In the genomic region with DNA sequence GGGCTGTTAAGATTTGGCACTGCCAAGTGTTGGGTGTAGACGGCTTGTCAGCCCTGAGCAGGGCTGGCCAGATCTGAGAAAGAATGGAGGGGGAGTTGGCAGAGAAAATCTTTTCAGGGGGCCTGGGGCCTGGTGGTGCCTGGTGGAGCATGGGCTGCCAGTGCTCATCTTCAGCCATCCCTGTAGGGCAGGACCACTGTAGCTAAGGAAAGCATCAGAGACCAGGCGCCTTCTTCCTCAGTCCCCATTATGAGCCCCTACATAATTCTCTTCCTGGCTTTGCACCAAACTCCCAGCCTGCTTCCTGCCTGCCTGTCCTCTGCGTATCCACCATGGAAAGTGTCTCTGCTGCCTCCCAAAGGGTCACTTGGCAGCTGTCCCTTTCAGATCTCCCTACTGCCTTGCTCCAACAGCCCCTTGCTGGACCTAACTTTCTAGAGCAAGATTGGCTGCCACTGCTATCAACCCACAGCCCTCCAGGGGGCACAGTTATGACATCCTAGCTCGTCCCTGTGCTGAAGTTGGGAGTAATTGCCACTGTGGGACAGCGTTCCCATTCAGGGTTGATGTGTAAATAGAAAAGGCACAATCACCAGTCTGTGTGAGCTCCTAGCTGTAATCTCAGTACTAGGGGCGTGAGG, we compare ENCODE assay signal across 8 mouse cellular contexts. TPM values are rescaled to one million over a fixed set of nuclear protein-coding genes. Genes with fewer than 3 reads are reported as not detected.
A peak's percentile ranks its signal among the peaks of the same experiment; 100 is the strongest.
DNase-seq lines count a peak whose midpoint lies in the region; ATAC-seq and TF ChIP-seq lines count a peak whose summit lies in the region.

No protein-coding gene starts in this region.

- H3K9ac ChIP-seq in forebrain, embryonic 11.5 days (ENCODE audit: low read length): no peak overlapping the region
- H3K9ac ChIP-seq in hindbrain, embryonic 15.5 days: no peak overlapping the region
- H3K9ac ChIP-seq in limb, embryonic 14.5 days (ENCODE audit: low read depth, low read length, severe bottlenecking): no peak overlapping the region
- H3K9ac ChIP-seq in midbrain, embryonic 14.5 days (replicated peaks; ENCODE audit: low read length): no peak overlapping the region

- H3K9me3 ChIP-seq in forebrain, embryonic 11.5 days (ENCODE audit: control insufficient read depth, low read length): no peaks in the 10 kb centered on the region
- H3K9me3 ChIP-seq in hindbrain, embryonic 15.5 days: no peaks in the 10 kb centered on the region
- no peaks in the 10 kb centered on the region for H3K9me3 ChIP-seq in limb, embryonic 14.5 days (ENCODE audit: control insufficient read depth, low read length)
- H3K9me3 ChIP-seq in midbrain, embryonic 14.5 days (ENCODE audit: control insufficient read depth, low read length): no peaks in the 10 kb centered on the region

- H3K4me3 ChIP-seq in forebrain, embryonic 11.5 days (ENCODE audit: low read depth, low read length): no peak overlapping the region
- no peak overlapping the region for H3K4me3 ChIP-seq in hindbrain, embryonic 15.5 days
- no peak overlapping the region for H3K4me3 ChIP-seq in limb, embryonic 14.5 days (replicated peaks; ENCODE audit: low read length)
- H3K4me3 ChIP-seq in midbrain, embryonic 14.5 days (replicated peaks; ENCODE audit: low read depth, low read length): no peak overlapping the region

- no peak overlapping the region for H3K27ac ChIP-seq in forebrain, embryonic 11.5 days (ENCODE audit: low read depth, low read length)
- peak overlapping the region; percentile 51; the same call in 1 of the 2 replicates for H3K27ac ChIP-seq in hindbrain, embryonic 15.5 days (replicated peaks)
- no peak overlapping the region; the same call in 1 of the 2 replicates for H3K27ac ChIP-seq in limb, embryonic 14.5 days (replicated peaks; ENCODE audit: low read depth, low read length)
- 0 out of 2 replicates have a peak overlapping the region, but pooled peaks have one; percentile 8 for H3K27ac ChIP-seq in midbrain, embryonic 14.5 days (replicated peaks; ENCODE audit: low read depth, low read length)

- ATAC-seq in forebrain, embryonic 11.5 days (replicated peaks; ENCODE audit: low FRiP score): no peak
- peak; percentile 75; the same call in 1 of the 2 replicates for ATAC-seq in hindbrain, embryonic 15.5 days (ENCODE audit: low FRiP score, low read depth)
- ATAC-seq in limb, embryonic 14.5 days (ENCODE audit: low FRiP score, low read depth): peak; percentile 35; the same call in 1 of the 2 replicates
- ATAC-seq in midbrain, embryonic 14.5 days (ENCODE audit: low FRiP score, low TSS enrichment): no peak

- H3K4me2 ChIP-seq in forebrain, embryonic 11.5 days (ENCODE audit: low read depth, low read length, severe bottlenecking): no peak overlapping the region
- no peak overlapping the region for H3K4me2 ChIP-seq in hindbrain, embryonic 15.5 days
- H3K4me2 ChIP-seq in limb, embryonic 14.5 days (replicated peaks; ENCODE audit: low read depth, low read length, severe bottlenecking): no peak overlapping the region
- H3K4me2 ChIP-seq in midbrain, embryonic 14.5 days (ENCODE audit: low read length): no peak overlapping the region

- no peak for TF ChIP-seq POLR2A in limb, embryonic 14.5 days (IDR thresholded peaks at IDR 0.05; ENCODE audit: borderline replicate concordance, extremely low read depth, insufficient read depth, insufficient read length)

- no peaks in the 10 kb centered on the region for H3K4me1 ChIP-seq in forebrain, embryonic 11.5 days (replicated peaks; ENCODE audit: control insufficient read depth, insufficient read depth, low read length)
- peaks cover 11% of the 10 kb centered on the region for H3K4me1 ChIP-seq in hindbrain, embryonic 15.5 days (replicated peaks)
- peaks cover 14% of the 10 kb centered on the region for H3K4me1 ChIP-seq in limb, embryonic 14.5 days (ENCODE audit: control insufficient read depth, insufficient read depth, low read length)
- H3K4me1 ChIP-seq in midbrain, embryonic 14.5 days (ENCODE audit: control insufficient read depth, insufficient read depth, low read length): no peaks in the 10 kb centered on the region

- peak; percentile 71 to 82 for DNase-seq in heart, adult 18-20 months
- DNase-seq in heart, postnatal 25 days (ENCODE audit: low spot score): no peak
- peak; percentile 63 for DNase-seq in adrenal gland, adult 2 months
- DNase-seq in forebrain, embryonic 11.5 days (ENCODE audit: low spot score): peak; percentile 69
- peak; percentile 70 for DNase-seq in limb, embryonic 14.5 days (ENCODE audit: low spot score)
- DNase-seq in midbrain, embryonic 14.5 days: peak; percentile 76
- DNase-seq in cerebellum, adult 9-11 months: no peak

- 53% methylated on average over 6 of the region's 6 CpGs for WGBS in forebrain, embryonic 11.5 days
- WGBS in hindbrain, embryonic 15.5 days: 30% methylated on average over 6 of the region's 6 CpGs
- 23% methylated on average over 6 of the region's 6 CpGs for WGBS in limb, embryonic 14.5 days
- WGBS in midbrain, embryonic 14.5 days: 38% methylated on average over 6 of the region's 6 CpGs

- intact Hi-C loops in heart, postnatal 25 days (cut with DNase I): loop anchor here (1.0 kb wide), 2 partner anchors 39 to 97 kb away; a partner anchor contains a TSS

- H3K27me3 ChIP-seq in forebrain, embryonic 11.5 days (ENCODE audit: control insufficient read depth, insufficient read depth, low read length): no peaks in the 10 kb centered on the region
- H3K27me3 ChIP-seq in hindbrain, embryonic 15.5 days: no peaks in the 10 kb centered on the region
- no peaks in the 10 kb centered on the region for H3K27me3 ChIP-seq in limb, embryonic 14.5 days (ENCODE audit: control insufficient read depth, insufficient read depth, low read length)
- no peaks in the 10 kb centered on the region for H3K27me3 ChIP-seq in midbrain, embryonic 14.5 days (ENCODE audit: control insufficient read depth, insufficient read depth, low read length)

- no peaks in the 10 kb centered on the region for H3K36me3 ChIP-seq in forebrain, embryonic 11.5 days (ENCODE audit: control insufficient read depth, insufficient read depth, low read length)
- no peaks in the 10 kb centered on the region for H3K36me3 ChIP-seq in hindbrain, embryonic 15.5 days
- H3K36me3 ChIP-seq in limb, embryonic 14.5 days (ENCODE audit: control insufficient read depth, insufficient read depth, low read length): no peaks in the 10 kb centered on the region
- H3K36me3 ChIP-seq in midbrain, embryonic 14.5 days (ENCODE audit: control insufficient read depth, insufficient read depth, low read length): no peaks in the 10 kb centered on the region

RNA-seq across cellular contexts. Expression of a gene that starts 39.2 kb away (rescaled TPM):
- 100 to 1,000 TPM; 247 to 266 TPM for total RNA-seq in heart, adult 18-20 months (2021)
- total RNA-seq in heart, postnatal 25 days (2021): 100 to 1,000 TPM; 238 to 253 TPM
- 100 to 1,000 TPM in 1 of 2 experiments, 10 to 100 TPM in 1; 63.6 to 105 TPM for total RNA-seq in adrenal gland, adult 2 months (2021)
- 66.9 and 71.9 TPM in 2 replicates for polyA plus RNA-seq in adrenal gland, adult 2 months (2012; rRNA removed)
- 4.2 and 4.7 TPM in 2 replicates for polyA plus RNA-seq in forebrain, embryonic 11.5 days (2014; fragmentation: Nextera tagmentation; extraction: Ambion mirVana)
- polyA plus RNA-seq in hindbrain, embryonic 15.5 days (2015; fragmentation: Nextera tagmentation; extraction: Ambion mirVana): 8.6 and 10.8 TPM in 2 replicates
- polyA plus RNA-seq in limb, embryonic 14.5 days (2012; rRNA removed): 12.1 and 14.8 TPM in 2 replicates
- 6.7 and 6.9 TPM in 2 replicates for polyA plus RNA-seq in limb, embryonic 14.5 days (2014; fragmentation: Nextera tagmentation; extraction: Ambion mirVana)
- polyA plus RNA-seq in midbrain, embryonic 14.5 days (2014; fragmentation: Nextera tagmentation; extraction: Ambion mirVana): 0.77 and 6.8 TPM in 2 replicates

Comparison
In these comparisons a context has a peak if more than half of its experiments do, and no peak if none do; other contexts are left out.
1. DNase-seq: peak in heart, adult 18-20 months (2 of 2), adrenal gland, adult 2 months (single experiment), forebrain, embryonic 11.5 days (single experiment), limb, embryonic 14.5 days (single experiment) and midbrain, embryonic 14.5 days (single experiment); none in heart, postnatal 25 days (single experiment) and cerebellum, adult 9-11 months (single experiment).
2. ATAC-seq: peak in hindbrain, embryonic 15.5 days (single experiment) and limb, embryonic 14.5 days (single experiment); none in forebrain, embryonic 11.5 days (single experiment) and midbrain, embryonic 14.5 days (single experiment).
3. H3K27ac ChIP-seq: peak in hindbrain, embryonic 15.5 days (single experiment) and midbrain, embryonic 14.5 days (single experiment); none in forebrain, embryonic 11.5 days (single experiment) and limb, embryonic 14.5 days (single experiment).